Mouse (Mus musculus) spleen, postnatal 14 days (tissue): ENCODE results near the gene Camk1.
A peak's percentile ranks its signal among the peaks of the same experiment; 100 is the strongest.

Source experiments
- DNase-seq, 2 experiments: peaks; one replicate each; pipeline ENCODE4 v3.0.0; 2021 to 2022; ENCODE audit warnings: low spot score in 2 of 2

The Camk1 gene

DNA sequence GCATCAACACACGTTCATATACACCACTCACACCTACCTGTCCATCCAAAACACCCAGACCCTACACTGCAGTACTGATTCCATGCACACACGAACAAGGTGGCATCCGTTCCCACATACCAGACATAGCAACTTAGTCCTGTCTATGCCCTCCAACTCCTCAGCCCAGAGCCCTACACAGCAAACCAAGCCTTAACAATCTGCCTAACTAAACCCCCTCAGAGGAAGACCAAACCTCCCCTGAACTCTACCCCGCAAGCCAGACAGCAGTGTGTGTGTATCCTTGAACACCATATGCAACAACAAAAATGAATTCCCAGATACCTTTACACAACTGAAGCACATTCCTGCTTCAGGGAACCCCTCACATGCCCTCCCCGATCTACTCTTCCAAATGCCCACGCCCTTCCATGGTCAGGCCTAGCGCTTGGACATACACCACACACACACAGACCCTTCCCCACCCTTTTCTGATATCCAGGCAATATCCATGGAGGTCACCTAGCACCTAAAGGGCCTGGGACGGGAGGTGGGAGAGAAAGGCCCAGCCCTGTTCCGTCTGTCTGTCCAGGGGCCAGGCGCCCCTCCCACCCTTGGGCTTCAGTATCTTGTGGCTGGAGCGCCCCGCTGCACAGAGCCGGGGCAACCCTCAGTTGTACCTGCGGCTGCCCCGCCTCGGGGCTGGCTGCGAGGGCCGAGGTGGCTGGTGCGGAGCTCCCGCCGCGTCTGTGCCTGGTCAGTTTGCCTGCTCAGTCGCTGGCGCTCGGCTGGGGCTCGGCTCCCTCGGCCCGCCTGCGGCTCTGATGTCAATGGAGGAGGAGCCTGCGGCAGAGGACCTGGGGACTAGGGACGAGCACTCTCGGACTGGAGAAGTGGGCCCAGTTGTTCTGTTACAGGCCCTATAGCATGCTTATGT lies at the start of gene Camk1:
Gene Camk1 (minus strand): TSS at position 808 of the 916 bp plus-strand sequence.
- peak in 1 of 2 experiments; percentile 20 for DNase-seq

- DNase-seq: no peak
Measured at GRCm38 (mm10) chr6:113392387-113393071, 48.7 kb upstream of the Camk1 start.

DNA sequence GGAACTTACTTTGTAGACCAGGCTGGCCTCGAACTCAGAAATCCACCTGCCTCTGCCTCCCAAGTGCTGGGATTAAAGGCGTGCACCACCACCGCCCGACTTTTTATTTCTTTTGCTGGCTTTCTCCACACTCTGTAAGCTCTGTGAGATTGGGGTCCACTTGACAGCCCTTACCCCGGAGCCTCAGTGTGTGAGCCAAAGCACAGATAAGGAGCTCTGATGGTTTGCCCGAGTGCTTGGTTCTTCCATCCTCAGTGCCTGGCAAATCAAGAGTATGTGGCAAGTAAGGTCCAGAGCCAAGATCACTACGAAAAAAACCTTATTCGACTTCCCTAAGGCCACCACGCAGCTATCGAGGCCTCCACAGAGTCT lies 48.2 kb upstream of the Camk1 start:
- no peak for DNase-seq

- no peak for DNase-seq
Measured at GRCm38 (mm10) chr6:113390715-113391114, 46.9 kb upstream of the Camk1 start.

DNA sequence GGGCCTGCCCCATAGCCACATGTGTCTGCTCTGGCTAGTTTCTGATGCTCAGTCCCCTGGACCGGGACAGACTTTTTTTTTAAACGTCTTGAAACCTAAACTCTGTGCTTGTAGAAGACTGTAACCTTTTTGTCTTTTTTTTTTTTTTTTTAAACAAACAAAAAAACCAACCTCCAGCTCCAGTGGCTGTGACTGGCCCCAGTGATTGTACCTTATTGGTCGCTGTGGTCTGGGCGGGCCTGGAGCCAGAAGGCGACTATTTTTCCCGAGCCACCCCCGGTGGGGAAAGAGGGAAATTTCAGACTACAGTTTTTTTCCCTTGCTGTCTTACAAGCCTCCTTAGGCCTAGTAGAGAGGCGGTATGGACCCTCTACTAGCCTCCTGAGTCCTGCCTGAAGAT lies 45.2 kb upstream of the Camk1 start, which contains the start of gene Ttll3:
Gene Ttll3 (plus strand): TSS at position 301 of the 400 bp plus-strand sequence.
- DNase-seq: no peak

GRCm38 (mm10) chr6:113386025-113386424 lies 42.2 kb upstream of the Camk1 start:
- no peak for DNase-seq

DNA sequence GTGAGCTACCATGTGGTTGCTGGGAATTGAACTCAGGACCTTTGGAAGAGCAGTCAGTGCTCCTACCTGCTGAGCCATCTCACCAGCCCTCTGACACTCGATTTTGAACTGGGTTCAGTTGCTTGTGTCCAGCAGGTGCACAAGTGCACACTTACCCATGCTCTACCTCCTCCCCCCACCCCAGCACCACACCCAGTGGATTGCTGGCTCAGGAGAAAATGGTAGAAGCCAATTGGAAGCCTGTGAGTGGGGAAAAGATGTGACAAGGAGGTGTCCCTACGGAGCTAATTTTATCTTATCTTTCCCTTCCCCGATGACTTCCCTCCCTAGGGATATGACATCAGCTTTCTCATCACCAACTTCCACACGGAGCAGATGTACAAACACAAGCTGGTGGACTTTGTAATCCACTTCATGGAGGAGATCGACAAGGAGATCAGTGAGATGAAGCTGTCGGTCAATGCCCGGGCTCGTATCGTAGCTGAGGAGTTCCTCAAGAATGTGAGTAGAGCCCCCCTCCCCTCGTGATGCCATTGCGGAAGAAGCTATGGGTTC lies 41.5 kb upstream of the Camk1 start:
- DNase-seq: no peak

DNA sequence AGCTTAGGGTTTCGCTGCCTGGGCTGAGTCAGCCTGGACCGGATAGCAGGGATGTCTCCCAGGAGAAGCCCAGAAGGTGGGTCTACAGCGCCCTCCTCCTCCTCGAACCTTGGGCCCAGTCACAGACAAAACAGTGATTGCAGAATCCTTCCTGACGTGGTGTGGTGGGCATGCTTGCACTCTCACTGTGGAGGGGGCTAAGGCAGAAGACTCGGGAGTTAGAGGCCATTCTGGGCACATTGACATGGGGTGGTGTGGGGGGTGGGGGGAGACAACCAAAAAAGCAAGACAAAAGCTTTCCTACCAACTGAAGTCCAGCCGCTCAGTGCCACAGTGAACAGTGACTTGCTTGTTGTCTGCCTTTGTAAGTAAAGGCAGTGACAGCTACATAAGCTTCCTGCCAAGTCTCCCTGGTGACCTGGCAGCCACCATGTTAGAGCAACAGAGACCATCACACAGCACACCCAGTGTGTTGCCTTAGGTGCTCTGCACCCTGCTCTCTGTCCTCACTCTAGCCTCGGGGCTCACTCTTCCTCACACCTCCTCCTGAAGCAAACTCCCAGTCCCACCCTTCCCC lies 40.7 kb upstream of the Camk1 start:
- DNase-seq: no peak

DNA sequence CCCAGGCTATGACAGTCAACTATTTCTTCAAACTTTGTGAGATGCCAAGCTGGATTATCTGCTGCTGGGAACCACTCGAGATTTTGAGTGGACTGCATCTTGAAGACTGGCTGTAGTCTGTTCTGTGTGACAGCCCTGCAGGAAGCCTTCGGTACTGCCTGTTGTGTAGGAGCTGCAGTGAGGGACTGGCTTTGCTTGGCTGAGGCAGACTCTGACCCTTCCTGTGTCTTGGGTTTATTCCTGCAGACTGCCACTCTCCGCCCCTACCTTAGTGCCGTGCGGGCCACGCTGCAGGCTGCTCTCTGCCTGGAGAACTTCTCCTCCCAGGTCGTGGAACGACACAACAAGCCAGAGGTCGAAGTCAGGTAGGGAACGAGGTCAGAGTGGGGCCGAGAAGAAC lies 36.7 kb upstream of the Camk1 start:
- no peak for DNase-seq

- no peak for DNase-seq
Measured at GRCm38 (mm10) chr6:113379246-113379645, 35.5 kb upstream of the Camk1 start.

DNA sequence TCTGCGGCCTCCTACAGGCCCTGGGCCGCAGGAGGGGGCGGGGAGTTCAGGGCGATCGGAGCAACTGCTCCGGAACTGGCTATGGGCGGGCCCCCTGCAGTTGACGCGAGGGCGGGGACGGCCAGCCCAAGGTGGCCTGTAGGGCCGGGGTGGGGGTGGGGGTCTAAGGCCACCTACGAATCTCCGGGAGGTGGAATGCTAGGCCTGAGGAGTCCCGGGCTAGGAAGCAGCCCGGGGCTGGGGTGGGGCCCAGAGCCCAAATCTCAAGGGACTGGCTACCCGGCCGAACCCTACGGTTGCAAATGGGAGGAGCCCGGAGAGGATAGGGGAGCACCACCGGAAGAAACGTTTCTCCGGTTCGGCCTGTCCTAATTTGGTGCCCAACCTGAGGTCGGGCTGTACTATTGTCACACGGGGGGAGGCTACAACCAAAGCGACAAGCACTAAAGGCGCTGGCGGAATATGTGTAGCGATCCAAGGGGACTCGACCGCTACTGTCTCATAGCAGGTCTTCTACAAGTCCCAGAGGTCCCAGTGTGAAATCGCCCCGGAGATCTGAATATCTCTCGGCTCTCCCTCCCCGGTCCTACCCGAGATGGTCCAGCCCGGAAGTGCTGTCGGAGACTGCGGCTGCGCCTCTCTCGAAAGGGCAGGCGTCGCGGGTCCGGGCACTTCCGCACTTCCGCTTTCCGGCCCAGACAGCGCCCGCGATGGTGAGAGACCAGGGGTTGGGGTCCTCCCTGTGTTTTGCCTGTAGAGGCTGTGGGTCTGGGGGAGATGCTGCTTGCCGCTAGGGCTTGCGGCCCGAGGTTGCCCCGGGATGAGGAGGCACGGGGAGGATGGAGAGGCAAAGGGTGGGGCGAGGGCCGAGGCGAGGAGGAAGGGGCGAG lies 34.0 kb upstream of the Camk1 start, which contains the start of the genes Tada3 and Arpc4:
Gene Tada3 (minus strand): TSS at position 388 of the 890 bp plus-strand sequence.
Gene Arpc4 (plus strand): TSS at position 620 of the 890 bp plus-strand sequence.
- peak; percentile 86 to 87 for DNase-seq

GRCm38 (mm10) chr6:113377172-113377495 lies 33.4 kb upstream of the Camk1 start:
- no peak for DNase-seq

DNA sequence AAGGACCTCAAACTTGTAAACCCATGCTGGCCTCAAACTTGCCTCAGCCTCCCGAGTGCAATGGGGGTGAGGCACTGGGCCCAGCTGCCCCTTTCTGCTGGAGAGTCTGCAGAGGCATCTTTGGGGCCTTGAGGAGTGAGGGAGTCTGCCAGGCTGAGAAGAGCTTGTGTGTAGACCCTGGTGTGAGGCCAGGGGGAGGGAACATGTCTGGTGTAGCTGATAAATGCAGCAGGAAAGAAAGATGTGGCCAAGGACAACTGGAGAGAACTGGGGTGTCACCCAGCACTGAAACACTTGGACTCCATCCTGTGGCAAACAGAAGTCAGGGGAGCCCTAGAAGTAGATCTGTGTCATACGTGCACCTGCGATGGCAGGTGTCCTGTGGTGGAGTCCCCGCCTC lies 29.7 kb upstream of the Camk1 start:
- no peak for DNase-seq

GRCm38 (mm10) chr6:113370194-113370929 lies 26.6 kb upstream of the Camk1 start:
- DNase-seq: no peak

DNA sequence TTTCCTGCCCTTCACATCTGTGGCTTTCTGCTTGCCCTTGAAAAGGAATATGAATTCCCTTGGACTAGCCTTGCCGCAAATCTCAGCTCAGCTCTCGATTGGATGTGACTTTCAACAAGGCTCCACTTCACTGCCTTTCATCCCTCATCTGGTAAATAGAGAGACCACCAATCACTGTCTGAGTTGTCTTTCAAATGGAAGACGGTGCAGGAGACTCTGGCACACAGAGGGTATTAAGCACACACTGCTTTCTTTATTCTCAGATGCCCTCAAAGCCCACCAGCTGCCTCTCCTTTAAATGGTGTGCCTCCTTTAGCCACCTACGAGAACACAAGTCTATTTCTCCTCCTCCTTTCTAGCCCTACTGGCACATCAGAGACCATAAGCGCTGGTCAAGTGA lies 24.8 kb upstream of the Camk1 start:
- no peak for DNase-seq

DNA sequence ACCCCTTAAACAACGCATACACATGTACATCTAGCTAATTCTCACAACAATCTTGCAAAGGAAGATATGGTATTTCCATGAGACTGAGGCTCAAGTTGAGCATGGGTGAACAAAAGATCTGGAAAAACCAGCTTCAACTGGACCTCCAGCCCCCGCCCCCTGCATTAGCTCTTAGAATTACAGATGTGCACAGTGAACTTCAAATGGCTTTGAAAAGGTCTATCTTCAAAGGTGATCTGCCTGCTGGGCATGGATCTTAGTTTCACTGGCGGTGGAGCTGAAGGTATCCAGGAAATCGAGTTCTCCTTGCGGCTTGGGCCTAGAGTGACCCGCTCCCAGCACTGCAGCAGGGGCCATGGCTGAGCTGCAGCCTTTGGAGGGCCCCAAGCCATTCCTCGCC lies 24.3 kb upstream of the Camk1 start:
- DNase-seq: no peak

DNA sequence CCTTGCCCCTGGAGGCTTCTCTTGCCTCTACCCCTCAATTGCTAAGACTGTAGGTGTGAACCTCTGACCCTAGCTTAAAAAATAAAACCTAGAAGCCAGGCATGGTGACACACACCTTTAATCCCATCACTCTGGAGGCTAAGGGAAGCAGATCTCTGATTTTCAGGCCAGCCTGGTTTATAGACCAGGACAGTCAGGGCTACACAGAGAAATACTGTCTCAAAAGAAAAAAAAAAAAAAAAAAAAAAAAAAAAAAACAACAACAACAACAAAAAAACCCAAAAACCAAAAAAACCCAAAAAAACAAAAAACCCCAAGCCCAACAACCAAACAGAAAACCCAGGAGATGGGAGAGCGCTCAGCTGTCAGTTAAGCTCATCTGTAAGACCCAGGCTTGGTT lies 23.8 kb upstream of the Camk1 start:
- DNase-seq: no peak

DNA sequence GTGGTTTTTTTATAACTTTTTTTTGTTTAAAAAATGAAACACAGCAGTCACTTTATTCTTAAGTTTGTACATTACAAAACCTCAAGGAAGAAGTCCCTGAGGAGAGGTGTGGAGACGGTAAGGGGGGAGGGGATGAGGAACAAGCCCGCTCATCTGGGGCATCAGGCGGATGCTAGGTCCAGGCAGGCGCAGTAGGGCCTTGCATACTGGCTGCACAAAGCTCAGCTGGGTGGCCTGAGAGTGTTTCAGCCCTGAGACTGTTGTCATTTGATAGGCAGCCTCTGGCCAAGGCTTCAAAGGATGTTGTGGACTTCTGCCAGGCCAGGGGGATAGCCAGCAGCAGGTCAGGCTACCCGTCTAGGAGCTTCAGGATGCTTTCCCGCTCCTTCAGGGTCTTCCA lies 22.9 kb upstream of the Camk1 start:
- no peak for DNase-seq

DNA sequence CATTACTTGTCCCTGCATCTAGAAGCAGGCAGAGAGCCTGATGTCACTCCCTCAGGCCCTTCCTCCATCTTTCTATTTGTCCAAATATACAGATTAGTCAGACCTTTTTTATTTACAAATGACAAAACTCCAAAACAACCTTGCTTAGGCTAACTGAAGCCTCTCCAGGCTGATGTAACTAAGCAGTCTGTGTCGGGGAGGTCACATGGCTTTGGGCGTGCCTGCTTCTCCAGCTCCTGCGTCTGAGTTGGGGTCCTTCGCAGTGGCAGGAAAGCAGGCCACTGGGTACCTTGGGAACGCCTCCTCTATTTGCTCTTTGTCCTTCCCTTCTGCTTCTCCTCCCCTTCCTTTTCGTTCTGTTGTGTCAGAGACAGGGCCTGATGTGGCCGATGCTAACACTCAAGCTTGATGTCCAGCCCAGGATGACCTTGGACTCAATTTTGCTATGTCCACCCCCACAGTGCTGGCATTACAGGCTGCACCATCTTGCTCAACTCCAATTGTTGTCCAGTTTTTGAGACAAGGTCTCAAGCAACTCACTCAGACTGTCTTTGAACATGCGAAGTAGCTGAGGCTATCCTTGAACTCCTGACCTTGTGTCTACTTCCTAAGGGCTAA lies 20.8 kb upstream of the Camk1 start:
- DNase-seq: no peak

DNA sequence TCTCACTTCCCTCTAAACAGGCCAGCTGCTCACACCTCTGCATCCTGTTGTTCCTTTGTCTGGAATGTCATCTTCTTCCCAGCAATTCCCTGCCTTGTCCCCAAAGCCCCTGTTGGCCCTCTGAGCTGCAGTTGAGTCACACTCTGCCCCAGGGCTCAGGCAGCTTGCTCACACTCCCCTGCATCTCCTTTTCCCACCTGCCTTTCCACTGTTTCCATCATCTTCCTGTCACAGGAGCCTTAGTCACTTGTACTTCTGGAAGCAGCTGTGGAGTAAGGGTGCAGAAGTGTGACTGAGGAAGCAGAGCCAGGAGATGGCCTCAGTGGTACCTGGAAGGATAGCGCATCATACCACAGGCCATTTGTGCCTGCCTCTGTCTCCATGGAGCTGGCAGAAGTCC lies 18.5 kb upstream of the Camk1 start:
- no peak for DNase-seq
